Mouse (Mus musculus) megakaryocyte, embryonic 14.5 days (primary cell): ENCODE results near the gene Meaf6.
A peak's percentile ranks its signal among the peaks of the same experiment; 100 is the strongest.

Source experiments
- FLI1 ChIP-seq: IDR thresholded peaks from 2 replicates; pipeline ENCODE4 v1.6.1; 2012; ENCODE audit warnings: low read length, inconsistent platforms, mixed read lengths
- GATA1 ChIP-seq: IDR thresholded peaks from 3 replicates; pipeline ENCODE4 v1.6.1; 2012; ENCODE audit warnings: mixed read lengths, low read length, inconsistent platforms, borderline replicate concordance

- peak; percentile 37; the same call in 1 of the 3 replicates for TF ChIP-seq GATA1
- no peak for TF ChIP-seq FLI1
These were observed 38.3 kb downstream of the Meaf6 start for GRCm38 (mm10) chr4:125123279-125123671.
